Mouse (Mus musculus) gastrocnemius, adult 2 months (tissue): Measurements from ENCODE around the gene Sepsecs. TPM values are rescaled to one million over a fixed set of nuclear protein-coding genes. Genes with fewer than 3 reads are reported as not detected.
A peak's percentile ranks its signal among the peaks of the same experiment; 100 is the strongest.

ENCODE experiments used
- DNase-seq: peaks from one replicate; pipeline ENCODE4 v3.0.0; 2022
- H3K27ac ChIP-seq: fragments of 200-600 bp; 2 replicates; pipeline ENCODE4 v1.8.1; 2022; ENCODE audit warnings: mild to moderate bottlenecking
- H3K4me3 ChIP-seq: fragments of 200-600 bp; 2 replicates; pipeline ENCODE4 v1.8.1; 2022; ENCODE audit warnings: mild to moderate bottlenecking, moderate library complexity
- CTCF ChIP-seq: fragments of 200-600 bp; IDR thresholded peaks from 2 replicates; pipeline ENCODE4 v1.8.1; 2022; ENCODE audit warnings: antibody characterized with exemption, mild to moderate bottlenecking, moderate library complexity
- intact Hi-C: fragments of 180-260 bp; cut with DNase I; formaldehyde crosslinking; loops from one replicate; pipeline ENCODE4 v1.15.1; 2025
- total RNA-seq, 2 experiments: library from RNA; stranded (reverse); gene quantifications; 2 replicates each; pipeline ENCODE4 v1.2.3; 2021

Sepsecs gene
- total RNA-seq, 2 experiments from 2014 or later: 6.0 to 7.2 TPM

GRCm38 (mm10) chr5:52636923-52637322, 32.6 kb downstream of the Sepsecs start:
- Histone ChIP-seq H3K4me3 (no peak overlapping the region), H3K27ac (no peak overlapping the region)
- TF ChIP-seq CTCF: no peak
- intact Hi-C loops: no loop called here
- no peak for DNase-seq

- H3K4me3 ChIP-seq: no peak overlapping the region
- no peak for TF ChIP-seq CTCF
- DNase-seq: no peak
- no peak overlapping the region for H3K27ac ChIP-seq
- intact Hi-C loops: no loop called here
Measured at GRCm38 (mm10) chr5:52636025-52636755, 33.3 kb downstream of the Sepsecs start.

GRCm38 (mm10) chr5:52634017-52634416, 35.5 kb downstream of the Sepsecs start:
- peak; percentile 79 for TF ChIP-seq CTCF
- intact Hi-C loops: loop anchor here (2.0 kb wide), 1 partner anchor 119 kb away; no protein-coding TSS in a partner anchor
- Histone ChIP-seq H3K27ac (no peak overlapping the region), H3K4me3 (peak overlapping the region; percentile 52)
- peak; percentile 83 for DNase-seq

GRCm38 (mm10) chr5:52630541-52630940, 39.0 kb downstream of the Sepsecs start:
- no peak for DNase-seq

GRCm38 (mm10) chr5:52629214-52629613, 40.3 kb downstream of the Sepsecs start:
- Histone ChIP-seq H3K27ac (no peak overlapping the region), H3K4me3 (no peak overlapping the region)
- no peak for DNase-seq
- no peak for TF ChIP-seq CTCF
- intact Hi-C loops: no loop called here

More at GRCm38 (mm10) chr5:52630541-52630940, 39.0 kb downstream of the Sepsecs start:
- no peak overlapping the region for H3K4me3 ChIP-seq
- no peak for TF ChIP-seq CTCF
- no peak overlapping the region for H3K27ac ChIP-seq
- intact Hi-C loops: no loop called here

GRCm38 (mm10) chr5:52628783-52629182, 40.7 kb downstream of the Sepsecs start:
- DNase-seq: no peak
- TF ChIP-seq CTCF: no peak
- intact Hi-C loops: no loop called here
- Histone ChIP-seq H3K27ac (no peak overlapping the region), H3K4me3 (no peak overlapping the region)

GRCm38 (mm10) chr5:52627713-52628112, 41.8 kb downstream of the Sepsecs start:
- H3K4me3 ChIP-seq: no peak overlapping the region
- no peak for TF ChIP-seq CTCF
- intact Hi-C loops: no loop called here
- DNase-seq: no peak
- no peak overlapping the region for H3K27ac ChIP-seq

- no peak for DNase-seq
- Histone ChIP-seq H3K27ac (no peak overlapping the region), H3K4me3 (no peak overlapping the region)
- intact Hi-C loops: no loop called here
- no peak for TF ChIP-seq CTCF
Measured at GRCm38 (mm10) chr5:52626092-52626491, 43.4 kb downstream of the Sepsecs start.

- TF ChIP-seq CTCF: no peak
Measured at GRCm38 (mm10) chr5:52624956-52625355, 44.6 kb downstream of the Sepsecs start.

GRCm38 (mm10) chr5:52623099-52623498, 46.4 kb downstream of the Sepsecs start:
- no peak for TF ChIP-seq CTCF
- Histone ChIP-seq H3K27ac (no peak overlapping the region), H3K4me3 (no peak overlapping the region)
- intact Hi-C loops: no loop called here
- no peak for DNase-seq

More at GRCm38 (mm10) chr5:52624956-52625355, 44.6 kb downstream of the Sepsecs start:
- H3K27ac ChIP-seq: no peak overlapping the region
- intact Hi-C loops: no loop called here
- DNase-seq: no peak
- no peak overlapping the region for H3K4me3 ChIP-seq

- Histone ChIP-seq H3K4me3 (peak overlapping the region; percentile 63), H3K27ac (peak overlapping the region; percentile 90)
- peak; percentile 91 for DNase-seq
- TF ChIP-seq CTCF: peak; percentile 26; the same call in 1 of the 2 replicates
- intact Hi-C loops: no loop called here
Measured at GRCm38 (mm10) chr5:52618348-52619270, 50.9 kb downstream of the Sepsecs start.

GRCm38 (mm10) chr5:52617711-52618347, 51.7 kb downstream of the Sepsecs start:
- intact Hi-C loops: no loop called here

More at GRCm38 (mm10) chr5:52617711-52618347, 51.7 kb downstream of the Sepsecs start:
- no peak for TF ChIP-seq CTCF
- H3K27ac ChIP-seq: peak overlapping the region; percentile 90
- peak overlapping the region; percentile 63 for H3K4me3 ChIP-seq
- DNase-seq: peak; percentile 33
